Mouse (Mus musculus): ENCODE measurements around the gene G0s2.
"Not testable (repeated sequence)": the region's sequence is repeated elsewhere in the genome, so short reads cannot be mapped to it uniquely, and the experiment has no call there.

G0s2 gene

DNA sequence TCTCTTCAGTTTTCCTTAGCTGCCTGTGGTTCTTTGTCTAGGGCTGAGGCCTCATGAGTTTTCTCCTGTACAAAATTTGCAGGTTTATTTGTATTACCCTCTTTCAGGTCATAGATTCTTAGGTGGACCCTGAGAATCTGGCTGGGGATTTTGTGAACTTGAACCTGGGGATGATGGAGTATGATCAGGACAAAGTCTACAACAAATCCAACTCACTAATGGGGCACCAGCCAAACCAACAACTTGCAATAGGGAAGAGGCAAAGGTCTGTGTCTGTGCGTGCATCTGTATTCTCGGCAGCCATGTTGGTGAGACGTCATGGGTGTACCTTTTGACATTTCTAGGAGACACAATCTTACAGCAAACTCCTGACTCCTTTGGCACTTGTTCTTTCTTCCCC, 16.1 kb upstream of the G0s2 start:
- in situ Hi-C loops (cut with MboI, MseI) = no loop called here

DNA sequence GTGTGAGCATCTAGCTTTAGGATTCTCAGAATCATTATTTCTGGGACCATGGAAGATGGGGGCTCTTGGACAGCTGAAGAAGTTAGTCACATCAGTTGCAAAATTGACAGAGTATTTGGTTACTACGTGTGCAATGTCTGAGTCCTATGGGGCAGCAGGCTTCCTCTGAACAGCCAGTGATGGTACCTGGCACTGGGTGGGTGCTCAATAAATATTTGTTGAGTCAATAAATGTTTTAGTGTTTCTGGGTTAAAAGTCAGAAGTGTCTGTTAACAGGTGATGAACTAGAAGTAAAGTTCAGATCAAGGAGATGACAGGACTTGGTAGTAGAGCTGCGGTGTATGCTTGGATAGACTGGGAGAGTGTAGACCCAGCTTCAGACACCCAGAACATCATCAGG, 14.6 kb upstream of the G0s2 start:
- in situ Hi-C loops (cut with MboI, MseI) = no loop called here

DNA sequence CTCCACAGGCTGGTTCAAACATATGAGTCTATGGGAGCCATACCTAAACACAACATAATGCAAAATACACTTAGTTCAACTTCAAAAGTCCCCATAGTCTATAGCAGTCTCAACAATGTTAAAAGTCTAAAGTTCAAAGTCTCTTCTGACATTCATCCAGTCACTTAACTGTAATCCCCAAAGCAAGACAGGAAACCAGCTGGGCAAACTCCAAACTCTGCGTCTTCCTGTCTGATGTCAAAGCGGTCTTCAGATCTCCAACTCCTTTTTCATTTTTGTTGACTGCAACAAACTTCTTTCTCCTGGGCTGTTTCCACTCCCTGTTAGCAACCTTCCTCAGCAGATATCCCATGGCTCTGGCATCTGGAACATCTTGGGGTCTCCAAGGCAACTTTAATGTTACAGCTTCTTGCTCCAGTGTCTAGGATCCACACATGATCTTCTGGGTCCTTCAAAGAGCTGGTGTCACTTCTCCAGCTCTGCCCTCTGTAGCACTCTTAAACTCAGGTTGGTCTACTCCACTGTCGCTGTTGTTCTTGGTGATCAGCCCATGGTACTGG, 12.8 kb upstream of the G0s2 start:
- in situ Hi-C loops (cut with MboI, MseI) = not testable (repeated sequence)

DNA sequence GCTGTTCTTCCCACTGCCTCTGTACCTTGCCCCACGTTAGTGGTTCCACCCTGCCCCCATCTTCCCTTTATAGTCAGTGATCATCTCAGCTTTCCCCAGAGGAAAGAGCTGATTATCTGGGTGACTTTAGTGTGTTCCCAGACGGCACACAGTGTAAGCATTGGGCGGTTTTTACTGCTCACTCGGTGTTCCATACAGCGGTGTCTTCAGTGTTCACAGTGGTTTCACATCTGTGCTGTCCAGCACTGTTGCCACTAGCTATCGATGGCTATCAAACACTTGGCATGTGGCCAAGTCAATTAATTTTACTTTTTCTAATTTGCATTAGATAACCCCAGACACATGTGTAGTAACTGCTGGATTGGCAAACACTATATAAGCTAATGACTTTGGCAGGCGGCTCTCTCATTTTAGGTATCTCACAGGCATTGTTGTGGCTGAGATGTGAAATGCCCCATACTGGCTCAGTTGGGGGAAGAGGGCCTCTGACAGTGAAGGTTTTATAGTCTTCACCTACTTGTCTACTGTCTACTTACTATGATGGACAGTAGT, 11.3 kb upstream of the G0s2 start:
- in situ Hi-C loops (cut with MboI, MseI) = no loop called here

DNA sequence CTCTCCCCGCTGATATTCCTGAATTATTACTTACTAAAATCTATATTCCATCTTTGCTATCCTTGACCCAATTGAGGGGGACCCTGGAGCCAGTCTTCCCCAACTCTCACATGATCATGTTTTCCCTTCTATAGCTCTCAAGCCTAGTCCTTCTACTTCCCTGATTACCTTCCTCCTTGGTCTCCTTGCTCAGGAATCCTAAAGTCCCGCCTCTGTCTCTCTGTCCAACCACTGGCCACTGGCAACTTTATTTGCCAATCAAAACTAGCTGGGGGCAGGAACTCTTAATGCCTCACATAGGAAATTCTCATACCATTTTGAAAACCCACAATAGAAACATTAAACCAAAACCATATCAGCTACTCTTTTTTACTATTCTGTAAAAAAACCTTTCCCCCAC, 8.3 kb upstream of the G0s2 start:
- in situ Hi-C loops (cut with MboI, MseI) = no loop called here

DNA sequence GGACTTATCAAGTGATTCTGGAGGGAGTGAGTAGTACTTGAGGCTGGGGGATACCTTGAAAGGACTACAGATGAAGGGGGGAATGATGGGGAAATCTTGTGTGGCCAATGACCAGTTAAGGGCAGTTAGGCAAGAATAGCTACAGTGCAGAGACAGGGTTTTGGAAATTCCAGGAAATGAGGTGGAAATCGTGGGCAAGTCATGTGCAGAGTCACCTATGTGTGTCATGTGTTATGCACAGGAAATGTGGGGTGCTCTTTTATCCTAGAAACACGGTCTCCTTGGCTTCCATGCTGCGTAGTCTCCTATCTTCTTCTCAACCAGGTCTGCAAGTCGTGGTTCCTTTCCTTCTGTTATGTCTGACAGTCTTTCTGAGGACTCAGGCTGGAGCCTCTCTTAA, 6.5 kb upstream of the G0s2 start:
- in situ Hi-C loops (cut with MboI, MseI) = no loop called here

DNA sequence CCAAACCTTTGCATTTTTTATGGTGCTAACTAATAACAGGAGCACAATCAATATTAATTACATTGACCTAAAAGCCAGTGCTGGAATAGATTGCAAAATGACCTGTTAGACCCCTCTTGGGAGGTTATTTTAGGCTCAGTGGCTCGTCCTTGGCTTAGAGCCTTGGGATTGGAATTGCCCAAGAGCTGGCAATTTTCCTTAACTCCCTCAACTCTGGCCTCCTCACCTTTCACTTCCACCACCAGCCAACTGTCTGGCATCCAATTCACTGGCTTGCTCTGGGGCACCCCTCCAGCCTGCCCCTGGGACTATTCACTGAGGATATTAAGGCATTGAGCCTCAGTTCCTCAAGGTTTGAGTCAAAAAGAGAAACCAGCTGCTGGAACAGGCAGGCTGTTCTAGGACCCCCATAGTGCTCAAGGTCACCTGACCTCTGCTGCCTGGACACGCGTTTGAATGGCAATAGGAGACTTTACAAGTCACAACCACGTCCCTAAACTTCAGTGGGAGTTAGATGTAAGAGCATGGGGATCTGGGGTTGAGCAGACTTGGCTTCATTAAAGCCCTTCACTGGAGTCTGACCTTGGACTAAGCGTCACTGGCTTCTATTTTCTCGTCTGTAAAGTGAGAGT, 5.5 kb upstream of the G0s2 start:
- in situ Hi-C loops (cut with MboI, MseI) = no loop called here

DNA sequence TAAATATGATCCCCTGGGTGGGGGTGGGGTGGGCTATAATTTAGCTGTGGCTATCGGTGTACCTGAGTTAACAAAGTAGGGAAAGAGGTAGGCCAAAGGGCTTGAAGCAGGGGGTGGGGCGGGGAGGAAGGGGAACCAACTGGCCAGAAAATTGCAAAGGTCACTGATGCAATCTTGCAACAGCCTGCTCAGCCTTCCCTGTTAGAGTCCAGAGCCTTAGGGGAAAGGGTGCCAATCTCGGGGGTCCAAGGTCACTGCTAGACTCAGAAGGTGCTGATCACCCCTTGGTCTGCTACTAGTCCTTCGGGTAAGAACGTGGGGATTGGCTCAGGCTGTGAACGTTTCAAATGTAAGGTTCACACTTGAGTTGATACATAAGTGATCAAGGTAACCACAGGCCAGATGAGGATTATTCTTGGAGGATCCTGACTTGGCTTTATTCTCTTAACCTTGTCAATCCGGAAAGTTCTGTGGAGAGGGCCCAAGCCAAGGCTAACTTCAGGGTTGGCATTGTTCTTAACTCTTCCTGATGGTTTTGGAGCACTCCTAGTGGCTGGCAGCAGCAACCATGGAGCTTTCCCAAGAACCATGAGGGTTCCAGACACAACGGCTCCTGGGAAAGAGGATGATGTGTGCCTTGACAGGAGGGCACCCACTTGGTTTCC, 1.5 kb upstream of the G0s2 start:
- in situ Hi-C loops (cut with MboI, MseI) = no loop called here

DNA sequence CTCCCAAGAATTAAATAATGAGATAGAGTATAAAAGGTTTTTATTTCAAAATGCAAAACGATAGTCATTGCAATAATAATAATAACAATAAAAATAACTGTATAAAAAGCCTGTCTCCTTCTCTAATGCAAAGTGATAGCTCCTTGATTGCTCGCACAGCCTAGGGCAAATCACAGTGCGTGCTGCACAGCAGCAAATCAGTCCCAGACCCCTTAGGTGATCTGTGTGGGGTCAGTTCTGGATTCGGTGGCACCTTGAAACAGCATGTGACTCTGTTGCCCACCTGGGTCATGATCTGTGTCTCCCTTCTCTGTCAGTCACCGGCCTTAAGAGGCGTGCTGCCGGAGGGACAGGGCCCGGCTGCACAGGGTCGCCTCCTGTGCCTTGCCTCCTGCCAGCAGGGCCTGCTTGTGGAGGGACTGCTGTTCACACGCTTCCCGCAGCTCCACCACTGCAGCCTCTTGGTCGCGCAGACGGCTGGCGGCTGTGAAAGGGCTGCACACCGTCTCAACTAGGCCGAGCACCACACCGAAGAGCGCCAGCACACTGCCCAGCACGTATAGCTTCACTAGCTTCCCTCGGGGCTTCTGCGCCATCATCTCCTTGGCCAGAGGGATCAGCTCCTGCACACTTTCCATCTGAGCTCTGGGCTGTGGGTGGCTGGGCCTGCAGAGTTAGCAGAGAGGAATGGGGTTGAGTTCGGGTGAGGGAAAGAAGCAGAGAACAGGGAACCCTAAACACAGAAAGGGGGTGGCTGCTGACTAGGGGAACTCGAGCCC, 691 bp downstream of the G0s2 start:
- in situ Hi-C loops (cut with MboI, MseI) = no loop called here

DNA sequence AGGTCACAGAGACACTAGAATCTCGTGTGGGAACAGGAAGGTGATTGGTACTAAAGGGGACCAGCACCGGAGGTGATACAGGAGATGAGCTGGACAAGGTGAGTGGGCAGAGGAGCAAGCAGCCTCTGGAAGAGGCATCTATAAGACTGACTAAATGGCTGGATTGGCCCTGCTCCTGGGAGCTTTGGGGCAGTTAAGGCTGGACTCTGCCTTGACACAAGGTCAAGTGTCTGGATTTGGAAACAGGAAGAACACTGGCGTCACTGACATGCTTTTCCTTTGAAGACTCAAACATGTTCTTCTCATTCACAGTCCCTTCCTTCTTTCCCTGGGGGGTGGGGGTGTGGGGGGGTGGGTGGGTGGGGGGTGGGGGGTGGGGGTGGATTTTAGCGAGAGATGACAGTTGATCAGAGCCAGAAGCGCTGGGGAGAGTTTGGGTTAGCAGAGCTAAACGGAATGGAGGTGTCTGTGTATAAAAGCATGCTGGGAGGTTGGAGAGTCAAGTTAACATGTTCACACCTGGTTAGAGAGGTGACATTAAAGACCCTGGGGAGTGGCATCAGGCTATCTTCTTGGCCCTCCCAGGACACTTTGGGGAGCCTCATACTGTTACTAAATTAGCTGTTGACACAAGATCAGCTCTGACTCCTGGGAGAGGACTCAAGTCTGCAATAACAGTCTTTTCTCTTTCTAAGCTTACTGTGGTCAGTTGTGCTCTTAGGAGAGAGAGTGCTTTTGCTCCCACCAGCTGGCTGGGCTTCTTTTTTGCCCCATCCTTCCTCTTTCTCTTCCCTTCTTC, 1.9 kb downstream of the G0s2 start:
- in situ Hi-C loops (cut with MboI, MseI) = no loop called here

DNA sequence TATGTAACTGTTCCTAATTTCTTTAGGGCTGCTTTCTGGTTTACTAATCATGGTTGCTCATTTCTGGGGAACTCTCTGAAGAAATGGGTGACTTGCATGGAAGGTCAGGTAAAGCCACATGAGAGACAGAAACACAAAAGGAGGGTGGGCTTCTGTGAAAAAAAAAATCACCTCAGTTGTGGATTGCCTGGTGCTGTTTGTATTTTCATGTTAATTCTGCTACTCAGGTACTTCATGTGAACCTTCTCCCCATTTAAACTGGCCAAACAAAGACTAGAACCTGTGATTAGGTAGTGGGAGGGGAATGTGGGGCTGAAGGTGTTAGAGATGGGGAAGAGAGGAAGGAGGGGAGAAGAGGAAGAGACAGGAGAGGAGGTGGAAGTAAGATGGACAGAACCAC, 7.3 kb downstream of the G0s2 start:
- in situ Hi-C loops (cut with MboI, MseI) = no loop called here

DNA sequence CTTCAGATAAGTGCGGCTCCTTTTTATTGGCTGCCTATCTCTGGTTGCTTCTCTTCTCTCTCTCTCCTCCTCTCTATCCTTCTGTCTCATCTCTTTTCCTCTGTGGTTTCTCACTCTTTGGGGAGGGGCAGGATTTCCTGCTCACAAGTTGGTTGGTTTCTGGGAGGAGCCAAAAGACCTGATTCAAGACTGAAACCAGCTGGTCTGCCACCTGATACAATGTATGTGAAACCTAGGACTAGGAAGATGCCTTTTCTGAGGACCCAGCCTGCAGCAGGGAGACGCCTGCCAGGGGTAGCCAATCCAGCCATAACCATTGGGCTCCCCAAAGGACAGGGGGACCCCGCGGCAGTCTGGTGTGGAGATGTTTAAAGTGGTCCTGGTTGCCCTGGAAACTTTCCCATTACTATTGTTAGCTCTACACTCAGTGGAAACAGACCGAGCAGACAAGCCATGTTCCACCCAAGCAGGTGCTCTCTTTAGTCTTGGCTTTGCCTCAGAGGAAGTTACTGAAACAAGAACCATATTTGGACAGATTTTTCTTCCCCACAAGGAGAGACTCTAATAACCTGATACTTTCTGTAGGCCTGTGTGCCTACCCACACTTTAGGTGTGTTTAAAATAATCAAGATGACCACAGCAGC, 8.9 kb downstream of the G0s2 start, which contains the start of gene Hsd11b1:
Gene Hsd11b1, minus strand, starts transcription at position 121 of the 644 bp plus-strand sequence.
- in situ Hi-C loops (cut with MboI, MseI) = no loop called here

DNA sequence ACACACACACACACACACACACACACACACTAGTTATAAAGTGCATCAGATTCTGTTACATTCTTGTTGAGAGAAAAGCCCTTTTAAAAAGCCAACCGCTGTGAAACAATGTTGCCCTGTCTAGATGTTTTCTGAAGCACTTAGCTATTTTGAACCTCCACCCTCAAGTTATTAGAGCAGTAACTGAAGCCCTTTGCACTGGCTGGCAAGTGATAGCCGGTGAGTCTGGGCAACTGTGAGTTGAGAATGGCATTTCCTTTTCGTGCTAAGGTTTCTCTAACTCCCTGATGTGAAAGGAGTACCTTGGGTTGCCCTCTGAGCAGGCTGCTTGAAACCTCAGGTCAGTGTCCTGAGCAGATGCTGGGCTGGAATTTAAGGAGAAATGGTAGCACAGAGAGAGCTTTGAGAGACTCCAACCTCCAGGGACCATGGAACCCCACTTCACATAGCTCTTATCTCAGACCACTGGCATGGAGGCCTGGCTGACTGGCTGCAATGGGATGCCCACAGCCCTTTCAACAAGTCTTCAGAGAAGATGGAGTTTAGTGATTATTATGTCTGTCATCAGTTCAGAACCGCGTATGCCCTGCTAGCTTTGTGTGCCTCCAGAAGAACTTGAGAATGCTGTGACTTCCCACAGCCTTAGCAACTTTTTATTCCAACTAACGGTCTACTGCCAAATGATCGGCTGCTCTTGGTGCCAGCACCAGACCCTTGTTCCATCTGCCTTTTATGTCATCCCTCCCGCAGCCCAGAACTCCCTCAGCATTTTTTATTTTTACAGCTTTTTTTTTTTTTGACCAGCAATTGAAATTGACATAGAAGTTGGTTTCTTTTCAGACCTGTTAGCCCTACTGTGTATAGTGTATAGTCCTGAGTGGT, 9.8 kb downstream of the G0s2 start:
- in situ Hi-C loops (cut with MboI, MseI) = no loop called here

DNA sequence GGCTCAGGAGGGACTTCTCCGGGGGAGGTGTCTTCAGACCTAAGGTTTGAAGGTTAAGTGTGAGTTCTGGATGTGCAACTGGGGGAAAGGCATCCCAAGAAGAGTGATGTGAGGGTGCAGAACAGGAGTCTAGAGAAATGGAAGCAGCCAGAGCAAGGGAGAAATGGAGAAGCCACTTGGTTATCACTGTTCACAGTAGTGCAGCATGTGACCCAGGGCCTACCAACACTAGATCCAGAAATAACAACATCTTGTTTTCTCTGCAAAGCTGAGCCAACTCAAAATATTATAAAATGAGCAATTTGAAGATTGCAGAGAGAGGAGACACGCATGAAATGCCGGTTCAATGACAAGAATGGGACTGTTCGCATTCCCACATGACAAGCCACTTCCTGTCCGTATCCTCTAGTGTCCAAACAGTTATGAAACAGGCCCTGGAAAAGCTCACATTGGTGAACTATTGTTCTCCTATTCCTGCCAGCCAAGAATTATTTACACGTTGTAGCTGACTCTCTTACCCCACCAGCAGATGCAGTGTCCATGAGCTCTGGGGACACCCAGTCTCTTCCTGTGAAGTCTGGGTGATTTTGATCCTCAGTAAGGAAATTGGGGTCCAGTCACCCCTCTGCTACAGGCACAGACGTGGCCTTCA, 11.0 kb downstream of the G0s2 start:
- in situ Hi-C loops (cut with MboI, MseI) = no loop called here

DNA sequence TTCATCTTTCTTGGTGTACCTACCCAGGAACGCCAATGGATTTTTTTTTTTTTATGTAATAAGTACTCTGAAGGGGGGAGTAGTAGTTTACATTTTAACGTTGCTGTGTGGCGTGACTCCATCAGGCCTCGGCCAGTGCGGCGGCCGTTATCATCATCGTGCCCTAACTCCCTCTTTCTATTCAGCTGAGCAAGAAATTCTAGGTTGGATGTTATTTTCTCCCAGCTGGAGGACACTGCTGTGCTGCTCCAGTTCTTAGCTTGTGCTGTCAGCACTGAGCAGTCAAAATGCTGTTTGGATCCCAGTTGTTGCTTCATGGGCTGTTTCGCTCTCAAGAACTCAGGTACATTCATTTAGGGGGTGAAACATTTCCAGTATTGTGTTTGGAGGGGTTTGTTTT, 13.5 kb downstream of the G0s2 start:
- in situ Hi-C loops (cut with MboI, MseI) = no loop called here

DNA sequence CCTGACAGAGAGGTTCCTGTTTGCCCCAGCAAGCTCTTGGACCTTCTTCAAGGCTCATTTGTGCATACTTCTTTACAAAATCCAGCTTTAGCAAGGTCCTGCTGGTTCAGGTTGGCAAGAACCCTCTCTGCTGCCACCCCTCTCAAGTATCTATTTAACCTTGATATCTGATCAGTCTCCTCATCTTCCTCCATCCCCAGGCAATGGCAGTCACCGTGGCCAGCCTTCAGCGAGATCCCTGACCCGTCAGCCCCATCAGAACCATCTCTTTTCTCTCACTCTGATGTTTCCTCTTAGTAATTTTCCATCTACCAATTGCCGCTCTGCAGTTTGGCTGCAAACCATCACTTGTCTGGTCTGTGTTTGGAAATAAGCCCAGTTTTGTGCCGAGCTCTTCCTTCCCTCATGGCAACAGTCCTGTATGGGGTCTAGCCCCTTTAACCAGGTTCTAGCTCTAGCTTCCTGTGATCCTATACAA, 16.4 kb downstream of the G0s2 start:
- in situ Hi-C loops (cut with MboI, MseI) = no loop called here

DNA sequence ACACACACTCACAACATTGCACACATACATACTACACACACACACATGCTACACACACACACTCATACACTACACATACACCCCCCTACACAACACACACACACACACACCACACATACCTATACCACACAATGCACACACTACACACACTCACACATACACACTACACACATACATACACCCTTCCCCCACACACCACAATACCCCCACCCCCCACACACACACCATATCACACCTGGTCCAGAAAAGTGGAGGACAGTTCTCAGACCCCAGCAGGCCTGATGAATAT, 16.8 kb downstream of the G0s2 start:
- in situ Hi-C loops (cut with MboI, MseI) = no loop called here

DNA sequence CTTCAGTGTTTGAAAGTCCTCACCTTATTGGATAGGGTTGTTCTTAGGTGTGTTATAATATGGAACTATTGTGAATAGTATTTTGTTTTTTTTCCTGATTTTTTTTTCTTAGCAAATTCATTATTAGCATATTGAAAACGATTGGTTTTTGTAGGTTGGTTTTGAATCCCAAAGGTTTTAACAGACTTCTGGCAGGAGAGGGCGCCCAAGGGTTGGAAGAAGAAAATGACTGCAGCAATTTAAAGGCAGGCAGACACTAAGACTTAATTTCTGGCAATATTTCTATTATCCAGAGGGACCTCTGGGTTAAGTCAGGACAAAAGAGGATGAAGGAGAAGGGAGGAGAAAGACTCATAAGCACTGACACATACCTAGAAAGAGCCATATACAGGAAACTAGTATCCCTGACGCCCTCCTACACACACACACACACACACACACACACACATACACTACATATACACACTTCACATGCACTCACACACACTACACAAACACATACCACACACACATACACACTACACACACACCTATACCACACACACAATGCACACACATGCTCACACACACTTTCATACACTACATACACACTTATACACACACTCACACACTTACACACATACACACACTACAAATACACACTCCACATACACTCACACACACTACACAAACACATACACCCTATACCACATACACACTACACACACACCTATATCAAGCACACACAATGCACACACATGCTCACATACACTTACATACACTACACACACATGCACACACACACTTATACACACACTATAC, 17.3 kb downstream of the G0s2 start:
- in situ Hi-C loops (cut with MboI, MseI) = no loop called here

DNA sequence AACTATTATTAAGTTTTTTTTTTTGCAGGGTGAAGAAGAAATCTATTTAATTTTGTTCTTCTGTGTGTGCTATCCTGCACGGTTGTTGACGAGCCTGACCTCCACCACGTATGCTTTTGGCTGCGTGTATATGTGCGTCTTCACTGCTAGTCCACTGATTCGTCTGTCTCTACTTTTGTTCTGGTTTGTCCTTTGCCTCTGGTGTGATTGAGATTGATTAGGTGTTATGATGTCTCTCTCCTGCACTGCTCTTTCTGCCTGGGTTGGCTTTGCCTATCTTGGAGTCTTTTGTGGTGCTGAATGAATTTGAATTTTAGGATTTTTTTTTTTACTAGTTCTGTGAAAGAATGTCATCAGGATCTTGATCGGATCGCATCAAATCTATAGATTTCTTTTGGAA, 18.0 kb downstream of the G0s2 start:
- in situ Hi-C loops (cut with MboI, MseI) = no loop called here
